Mouse (Mus musculus) spleen, adult 2 months (tissue): ENCODE measurements around the gene Grin2c.

ENCODE experiments used
- CTCF ChIP-seq: fragments of 200-500 bp; IDR thresholded peaks from 2 replicates; pipeline ENCODE4 v1.5.1; 2011; ENCODE audit warnings: mild to moderate bottlenecking, inconsistent platforms; ENCODE audit not compliant: insufficient read depth, insufficient read length, insufficient replicate concordance; ENCODE audit errors: extremely low read depth
- POLR2A ChIP-seq: fragments of 200-500 bp; IDR thresholded peaks from 2 replicates; pipeline ENCODE4 v1.6.1; 2011; ENCODE audit warnings: low read depth, low read length, inconsistent platforms

DNA sequence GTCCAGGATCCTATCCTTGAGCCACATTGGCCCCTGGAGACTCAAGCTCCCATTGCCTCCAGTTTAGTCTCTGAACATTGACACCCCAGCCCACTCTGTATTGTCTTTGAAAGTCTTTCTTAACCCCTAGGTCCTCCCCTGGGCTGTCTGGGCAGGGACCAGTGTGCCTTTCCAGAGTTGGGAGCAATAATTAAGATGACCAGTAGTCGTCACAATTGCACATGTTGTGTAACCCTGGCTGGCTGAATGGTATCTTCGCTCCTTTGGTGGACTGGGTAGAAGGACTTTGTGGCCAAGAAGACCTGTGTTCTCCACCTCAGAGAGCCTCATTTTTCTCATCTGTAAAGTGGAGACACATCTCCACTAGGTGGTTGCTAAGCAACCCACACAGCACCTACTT, 47.2 kb upstream of the Grin2c start:
- no peak for TF ChIP-seq CTCF
- TF ChIP-seq POLR2A = no peak
